Mouse (Mus musculus) MEL (cell line): Measurements from ENCODE around the gene Megf6. TPM values are rescaled to one million over a fixed set of nuclear protein-coding genes. Genes with fewer than 3 reads are reported as not detected.

Experiments used
- DNase-seq: peaks from one replicate; pipeline ENCODE4 v3.0.0; 2011; ENCODE audit warnings: low read depth, low spot score
- H3K27ac ChIP-seq: 2 replicates; pipeline ENCODE4 v1.5.1; 2012; ENCODE audit warnings: low read depth, mild to moderate bottlenecking, control low read depth, low read length, moderate library complexity; ENCODE audit not compliant: control insufficient read depth
- H3K27me3 ChIP-seq, 2 experiments: fragments of 150-350 bp in 1 of 2; sonication (generic) in 1 of 2; 2 replicates each; pipeline ENCODE4 v1.6.1; 2012; ENCODE audit warnings: low read length in 2 of 2, mild to moderate bottlenecking in 2 of 2, improper control_type of control experiment in 1 of 2, moderate library complexity in 1 of 2; ENCODE audit not compliant: insufficient read depth in 2 of 2, control insufficient read depth in 1 of 2
- H3K36me3 ChIP-seq, 2 experiments: 2 replicates each; pipeline ENCODE4 v1.6.1; 2012 to 2014; ENCODE audit warnings: low read length in 2 of 2, improper control_type of control experiment in 1 of 2, inconsistent platforms in 1 of 2, mild to moderate bottlenecking in 1 of 2; ENCODE audit not compliant: insufficient read depth in 2 of 2, control insufficient read depth in 1 of 2
- H3K4me1 ChIP-seq, 2 experiments: fragments of 150-350 bp in 1 of 2; sonication (generic) in 1 of 2; 2 replicates each; pipeline ENCODE4 v1.6.1; 2012; ENCODE audit warnings: low read length in 2 of 2, improper control_type of control experiment in 1 of 2, mild to moderate bottlenecking in 1 of 2; ENCODE audit not compliant: insufficient read depth in 2 of 2, control insufficient read depth in 1 of 2
- H3K4me3 ChIP-seq, 2 experiments: fragments of 150-350 bp in 1 of 2; sonication (generic) in 1 of 2; 2 replicates each; pipeline ENCODE4 v1.5.1; 2012; ENCODE audit warnings: low read depth in 2 of 2, low read length in 2 of 2, mild to moderate bottlenecking in 2 of 2, moderate library complexity in 2 of 2, control low read depth in 1 of 2, improper control_type of control experiment in 1 of 2; ENCODE audit not compliant: control insufficient read depth in 1 of 2, insufficient read depth in 1 of 2
- H3K79me2 ChIP-seq: 2 replicates; pipeline ENCODE4 v1.6.1; 2012; ENCODE audit warnings: mild to moderate bottlenecking, low read length, moderate library complexity; ENCODE audit not compliant: control insufficient read depth, poor library complexity, insufficient read depth
- H3K9ac ChIP-seq: 2 replicates; pipeline ENCODE4 v1.6.1; 2012; ENCODE audit warnings: low read depth, mild to moderate bottlenecking, control low read depth, low read length, moderate library complexity; ENCODE audit not compliant: control insufficient read depth, poor library complexity, severe bottlenecking
- H3K9me3 ChIP-seq: fragments of 150-350 bp; sonication (generic); replicated peaks from 2 replicates; pipeline ENCODE4 v1.6.1; 2012; ENCODE audit warnings: mild to moderate bottlenecking, low read length, improper control_type of control experiment, moderate library complexity; ENCODE audit not compliant: insufficient read depth
- CTCF ChIP-seq, 3 experiments: IDR thresholded peaks in 2 of 3; conservative IDR thresholded peaks in 1 of 3; 2 replicates each; pipeline ENCODE4 v1.5.1; 2011 to 2012; ENCODE audit warnings: low read length in 3 of 3, low read depth in 2 of 3, mild to moderate bottlenecking in 2 of 3, improper control_type of control experiment in 1 of 3, inconsistent platforms in 1 of 3, mixed read lengths in 1 of 3, moderate library complexity in 1 of 3; ENCODE audit not compliant: control insufficient read depth in 1 of 3, insufficient read depth in 1 of 3, poor library complexity in 1 of 3, severe bottlenecking in 1 of 3
- E2F4 ChIP-seq: IDR thresholded peaks from 2 replicates; pipeline ENCODE4 v1.6.1; 2011; ENCODE audit warnings: low read depth, low read length, improper control_type of control experiment, borderline replicate concordance
- ETS1 ChIP-seq: IDR thresholded peaks from 2 replicates; pipeline ENCODE4 v1.6.1; 2012; ENCODE audit warnings: low read depth, mild to moderate bottlenecking, inconsistent platforms, low read length, improper control_type of control experiment, moderate library complexity
- GABPA ChIP-seq: IDR thresholded peaks from 2 replicates; pipeline ENCODE4 v1.6.1; 2012; ENCODE audit warnings: low read depth, mild to moderate bottlenecking, inconsistent platforms, low read length, improper control_type of control experiment, moderate library complexity
- HCFC1 ChIP-seq: IDR thresholded peaks from 2 replicates; pipeline ENCODE4 v1.6.1; 2012; ENCODE audit warnings: low read depth, mild to moderate bottlenecking, inconsistent platforms, low read length, improper control_type of control experiment, moderate library complexity
- KAT2A ChIP-seq: conservative IDR thresholded peaks from 2 replicates; pipeline ENCODE4 v1.6.1; 2012; ENCODE audit warnings: low read depth, low read length, improper control_type of control experiment, inconsistent platforms
- MAFK ChIP-seq: IDR thresholded peaks from 2 replicates; pipeline ENCODE4 v1.6.1; 2011; ENCODE audit warnings: low read depth, mild to moderate bottlenecking, low read length, improper control_type of control experiment, borderline replicate concordance
- MAX ChIP-seq: IDR thresholded peaks from 2 replicates; pipeline ENCODE4 v1.6.1; 2011; ENCODE audit warnings: low read length, improper control_type of control experiment
- MEF2A ChIP-seq: IDR thresholded peaks from 2 replicates; pipeline ENCODE4 v1.6.1; 2014; ENCODE audit warnings: low read depth, mild to moderate bottlenecking, inconsistent platforms, low read length, improper control_type of control experiment; ENCODE audit not compliant: poor library complexity, insufficient replicate concordance, severe bottlenecking; ENCODE audit errors: extremely low read depth
- MYB ChIP-seq: IDR thresholded peaks from 2 replicates; pipeline ENCODE4 v1.6.1; 2011; ENCODE audit warnings: mild to moderate bottlenecking, low read depth, low read length, improper control_type of control experiment
- MYC ChIP-seq: IDR thresholded peaks from 2 replicates; pipeline ENCODE4 v1.6.1; 2011; ENCODE audit warnings: low read depth, mild to moderate bottlenecking, low read length, improper control_type of control experiment, moderate library complexity
- NELFE ChIP-seq: IDR thresholded peaks from 2 replicates; pipeline ENCODE4 v1.6.1; 2011; ENCODE audit warnings: low read depth, low read length, improper control_type of control experiment
- POLR2A ChIP-seq, 2 experiments: IDR thresholded peaks; 2 replicates each; pipeline ENCODE4 v1.6.1; 2011 to 2012; ENCODE audit warnings: low read length in 2 of 2, mild to moderate bottlenecking in 2 of 2, control low read depth in 1 of 2, improper control_type of control experiment in 1 of 2, low read depth in 1 of 2, moderate library complexity in 1 of 2; ENCODE audit not compliant: control insufficient read depth in 1 of 2, insufficient read depth in 1 of 2, poor library complexity in 1 of 2
- RAD21 ChIP-seq: IDR thresholded peaks from 2 replicates; pipeline ENCODE4 v1.6.1; 2011; ENCODE audit warnings: mild to moderate bottlenecking, low read depth, low read length, improper control_type of control experiment
- RCOR1 ChIP-seq: IDR thresholded peaks from 2 replicates; pipeline ENCODE4 v1.6.1; 2012; ENCODE audit warnings: low read depth, mild to moderate bottlenecking, inconsistent platforms, low read length, improper control_type of control experiment
- SIN3A ChIP-seq: IDR thresholded peaks from 2 replicates; pipeline ENCODE4 v1.6.1; 2012; ENCODE audit warnings: low read length, improper control_type of control experiment, inconsistent platforms
- TBP ChIP-seq: IDR thresholded peaks from 2 replicates; pipeline ENCODE4 v1.8.0; 2011; ENCODE audit warnings: low read depth, low read length, improper control_type of control experiment
- TCF12 ChIP-seq: IDR thresholded peaks from 2 replicates; pipeline ENCODE4 v1.6.1; 2014; ENCODE audit warnings: low read depth, mild to moderate bottlenecking, inconsistent platforms, low read length, improper control_type of control experiment, moderate library complexity
- USF1 ChIP-seq: IDR thresholded peaks from 2 replicates; pipeline ENCODE4 v1.6.1; 2014; ENCODE audit warnings: low read depth, mild to moderate bottlenecking, inconsistent platforms, low read length, improper control_type of control experiment, moderate library complexity
- USF2 ChIP-seq, 2 experiments: IDR thresholded peaks; 2 replicates each; pipeline ENCODE4 v1.6.1; 2011 to 2012; ENCODE audit warnings: improper control_type of control experiment in 2 of 2, low read length in 2 of 2, borderline replicate concordance in 1 of 2, inconsistent platforms in 1 of 2, low read depth in 1 of 2, mild to moderate bottlenecking in 1 of 2; ENCODE audit not compliant: insufficient read depth in 1 of 2
- ZC3H11A ChIP-seq: IDR thresholded peaks from 2 replicates; pipeline ENCODE4 v1.6.1; 2012; ENCODE audit warnings: low read depth, mild to moderate bottlenecking, inconsistent platforms, low read length, improper control_type of control experiment
- ZMIZ1 ChIP-seq: IDR thresholded peaks from 2 replicates; pipeline ENCODE4 v1.6.1; 2012; ENCODE audit warnings: low read depth, mild to moderate bottlenecking, inconsistent platforms, low read length, improper control_type of control experiment, moderate library complexity
- ZNF384 ChIP-seq: IDR thresholded peaks from 2 replicates; pipeline ENCODE4 v1.6.1; 2012; ENCODE audit warnings: low read depth, mild to moderate bottlenecking, inconsistent platforms, low read length, improper control_type of control experiment
- polyA plus RNA-seq, 2 experiments: library from polyadenylated mRNA; stranded (reverse) in 1 of 2; unstranded in 1 of 2; fragments of >175 nt in 1 of 2; fragments of >200 nt in 1 of 2; gene quantifications; 2 replicates each; pipeline versions ENCODE4 v1.2.1 to v1.2.4; 2012; ENCODE audit warnings: low replicate concordance in 2 of 2, low read depth in 1 of 2; ENCODE audit not compliant: insufficient read length in 2 of 2, insufficient read depth in 1 of 2, missing spikeins in 1 of 2
- total RNA-seq: library from RNA; depleted of rRNA; stranded (reverse); fragments of 300-350 nt; gene quantifications from 2 replicates; pipeline ENCODE4 v1.2.3, GENCODE M21; 2012

Gene Megf6
- total and polyA plus RNA-seq, 3 experiments = 0.07 to 0.12 TPM; not detected in 1

DNA sequence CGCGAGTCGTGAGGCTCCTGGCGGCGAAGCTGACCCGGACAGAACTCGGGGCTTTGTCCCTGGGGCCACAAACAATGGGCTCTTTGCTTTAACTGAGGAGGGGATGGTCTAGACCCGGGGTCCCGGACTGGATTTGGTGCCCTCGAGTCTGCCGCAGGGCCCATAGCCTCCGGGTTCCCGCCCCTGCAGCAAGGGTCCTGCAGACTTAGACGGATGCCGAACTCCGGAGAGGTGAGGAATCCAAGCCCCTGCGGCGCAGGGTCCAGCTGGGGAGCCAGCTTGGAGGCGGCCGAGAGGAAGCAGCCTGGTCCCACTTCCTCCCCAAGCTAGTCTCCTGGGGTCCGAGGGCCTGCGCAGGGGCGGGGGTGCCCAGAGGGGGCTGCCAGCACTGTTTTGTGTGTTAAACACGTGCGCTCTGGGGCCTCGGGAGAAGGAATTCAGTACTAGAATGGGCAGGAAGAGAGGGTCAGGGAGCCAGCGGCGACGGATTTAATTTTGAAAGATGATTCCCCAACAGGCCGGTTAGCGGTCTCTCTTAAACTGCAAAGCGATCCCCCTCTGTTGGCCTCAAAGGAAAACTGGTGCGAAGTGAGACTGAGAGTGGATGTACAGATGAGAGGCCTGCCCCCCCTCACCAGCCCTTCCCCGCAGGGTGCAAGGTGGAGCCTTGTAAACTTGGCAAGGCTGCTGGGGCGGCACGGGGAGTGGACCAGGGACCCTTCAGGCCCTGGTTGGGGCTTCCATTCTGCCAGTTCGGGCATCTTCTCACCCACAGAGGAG is 811 bp downstream of the Megf6 start:
- no peak for DNase-seq
- Histone ChIP-seq H3K27me3 (no peaks in the 10 kb centered on the region), H3K36me3 (no peaks in the 10 kb centered on the region), H3K9me3 (no peaks in the 10 kb centered on the region), H3K4me3 (no peak overlapping the region), H3K4me1 (no peaks in the 10 kb centered on the region), H3K9ac (no peak overlapping the region), H3K79me2 (no peaks in the 10 kb centered on the region), H3K27ac (no peak overlapping the region)
- TF ChIP-seq MYC (no peak), RAD21 (no peak), SIN3A (no peak), KAT2A (no peak), MAFK (no peak), POLR2A (IDR thresholded peaks at IDR 0.05; ENCODE audit: control insufficient read depth in 1 of 2, insufficient read depth in 1 of 2, low read depth in 1 of 2, low read length in 2 of 2, poor library complexity in 1 of 2) (no peak), ZMIZ1 (no peak), NELFE (no peak), ZNF384 (no peak), RCOR1 (no peak), MEF2A (no peak)

- Histone ChIP-seq H3K27me3 (no peaks in the 10 kb centered on the region), H3K9me3 (no peaks in the 10 kb centered on the region), H3K27ac (no peak overlapping the region), H3K79me2 (no peaks in the 10 kb centered on the region), H3K36me3 (no peaks in the 10 kb centered on the region), H3K9ac (no peak overlapping the region), H3K4me3 (no peak overlapping the region), H3K4me1 (no peaks in the 10 kb centered on the region)
- TF ChIP-seq MYB (no peak), ZMIZ1 (no peak), SIN3A (no peak)
- no peak for DNase-seq
Measured at GRCm38 (mm10) chr4:154171931-154172604, 1.5 kb downstream of the Megf6 start.

GRCm38 (mm10) chr4:154177257-154177656 is 6.7 kb downstream of the Megf6 start:
- Histone ChIP-seq H3K36me3 (no peaks in the 10 kb centered on the region), H3K79me2 (no peaks in the 10 kb centered on the region), H3K4me3 (no peak overlapping the region), H3K9me3 (no peaks in the 10 kb centered on the region), H3K27ac (no peak overlapping the region), H3K27me3 (no peaks in the 10 kb centered on the region), H3K9ac (no peak overlapping the region), H3K4me1 (no peaks in the 10 kb centered on the region)
- DNase-seq = no peak
- TF ChIP-seq ETS1 = no peak
- no peak for TF ChIP-seq ZC3H11A
- no peak for TF ChIP-seq MYB
- TF ChIP-seq HCFC1 = no peak
- no peak for TF ChIP-seq GABPA
- no peak for TF ChIP-seq E2F4
- TF ChIP-seq USF1 = no peak
- TF ChIP-seq USF2 (IDR thresholded peaks at IDR 0.05; ENCODE audit: borderline replicate concordance in 1 of 2, insufficient read depth in 1 of 2, low read depth in 1 of 2, low read length in 2 of 2) = no peak
- TF ChIP-seq TBP = no peak
- no peak for TF ChIP-seq NELFE
- TF ChIP-seq RCOR1 = no peak
- TF ChIP-seq MEF2A = no peak
- no peak for TF ChIP-seq CTCF (IDR thresholded peaks at IDR 0.05 in 2 of 3, conservative IDR thresholded peaks at IDR 0.05 in 1 of 3; ENCODE audit: control insufficient read depth in 1 of 3, insufficient read depth in 1 of 3, low read depth in 2 of 3, low read length in 3 of 3, poor library complexity in 1 of 3, severe bottlenecking in 1 of 3)
- no peak for TF ChIP-seq MAX
- TF ChIP-seq TCF12 = no peak
